Mouse (Mus musculus): Measurements from ENCODE around the gene Snx32. TPM values are rescaled to one million over a fixed set of nuclear protein-coding genes. Genes with fewer than 3 reads are reported as not detected.

The Snx32 gene
- total and polyA plus RNA-seq, 3 experiments, result 2.0 to 12.0 (median 9.8) TPM

- Histone ChIP-seq H3K4me1 (ENCODE audit: insufficient read depth, low read depth, low read length) (peaks cover 17% of the 10 kb centered on the region), H3K4me3 (ENCODE audit: low read depth, low read length) (no peak overlapping the region), H3K9me3 (replicated peaks) (no peaks in the 10 kb centered on the region), H3K36me3 (replicated peaks) (peaks cover 37% of the 10 kb centered on the region), H3K27me3 (ENCODE audit: insufficient read depth, low read length) (peaks cover 37% of the 10 kb centered on the region)
- TF ChIP-seq GATA2 (IDR thresholded peaks at IDR 0.05; ENCODE audit: borderline replicate concordance, low read depth, low read length) (no peak), POLR2AphosphoS5 (IDR thresholded peaks at IDR 0.05; ENCODE audit: insufficient replicate concordance, low read depth, low read length) (no peak), GATA1 (IDR thresholded peaks at IDR 0.05; ENCODE audit: borderline replicate concordance, low read length) (no peak), CTCF (IDR thresholded peaks at IDR 0.05; ENCODE audit: low read depth, low read length) (no peak), TAL1 (conservative IDR thresholded peaks at IDR 0.05; ENCODE audit: low read depth, low read length) (no peak)
- ATAC-seq (ENCODE audit: extremely low read depth, insufficient number of reproducible peaks, low FRiP score, poor library complexity, severe bottlenecking) (no peak), DNase-seq (ENCODE audit: low spot score) (no peak)
Observed at GRCm38 (mm10) chr19:5480016-5480415, 30.3 kb downstream of the Snx32 start.

- Histone ChIP-seq H3K4me1 (ENCODE audit: insufficient read depth, low read depth, low read length) (peaks cover 16% of the 10 kb centered on the region), H3K27me3 (ENCODE audit: insufficient read depth, low read length) (peaks cover 56% of the 10 kb centered on the region), H3K9me3 (replicated peaks) (no peaks in the 10 kb centered on the region), H3K4me3 (ENCODE audit: low read depth, low read length) (no peak overlapping the region), H3K36me3 (replicated peaks) (peaks cover 15% of the 10 kb centered on the region)
- ATAC-seq (ENCODE audit: extremely low read depth, insufficient number of reproducible peaks, low FRiP score, poor library complexity, severe bottlenecking) (no peak), DNase-seq (ENCODE audit: low spot score) (no peak)
- no peak for TF ChIP-seq GATA2 (IDR thresholded peaks at IDR 0.05; ENCODE audit: borderline replicate concordance, low read depth, low read length)
- no peak for TF ChIP-seq CTCF (IDR thresholded peaks at IDR 0.05; ENCODE audit: low read depth, low read length)
- TF ChIP-seq TAL1 (conservative IDR thresholded peaks at IDR 0.05; ENCODE audit: low read depth, low read length), result no peak
- no peak for TF ChIP-seq GATA1 (IDR thresholded peaks at IDR 0.05; ENCODE audit: borderline replicate concordance, low read length)
- TF ChIP-seq POLR2AphosphoS5 (IDR thresholded peaks at IDR 0.05; ENCODE audit: insufficient replicate concordance, low read depth, low read length), result no peak
Observed at GRCm38 (mm10) chr19:5477668-5478300, 32.6 kb downstream of the Snx32 start.

GRCm38 (mm10) chr19:5477004-5477667 is 33.2 kb downstream of the Snx32 start:
- Histone ChIP-seq H3K4me3 (ENCODE audit: low read depth, low read length) (no peak overlapping the region), H3K9me3 (replicated peaks) (no peaks in the 10 kb centered on the region), H3K4me1 (ENCODE audit: insufficient read depth, low read depth, low read length) (peaks cover 16% of the 10 kb centered on the region), H3K36me3 (replicated peaks) (peaks cover 9% of the 10 kb centered on the region), H3K27me3 (ENCODE audit: insufficient read depth, low read length) (peaks cover 56% of the 10 kb centered on the region)
- no peak for DNase-seq (ENCODE audit: low spot score)
- ATAC-seq (ENCODE audit: extremely low read depth, insufficient number of reproducible peaks, low FRiP score, poor library complexity, severe bottlenecking), result no peak
- no peak for TF ChIP-seq GATA2 (IDR thresholded peaks at IDR 0.05; ENCODE audit: borderline replicate concordance, low read depth, low read length)
- no peak for TF ChIP-seq POLR2AphosphoS5 (IDR thresholded peaks at IDR 0.05; ENCODE audit: insufficient replicate concordance, low read depth, low read length)
- no peak for TF ChIP-seq GATA1 (IDR thresholded peaks at IDR 0.05; ENCODE audit: borderline replicate concordance, low read length)
- TF ChIP-seq CTCF (IDR thresholded peaks at IDR 0.05; ENCODE audit: low read depth, low read length), result no peak
- no peak for TF ChIP-seq TAL1 (conservative IDR thresholded peaks at IDR 0.05; ENCODE audit: low read depth, low read length)

GRCm38 (mm10) chr19:5475069-5475714 is 35.1 kb downstream of the Snx32 start:
- Histone ChIP-seq H3K9me3 (replicated peaks) (no peaks in the 10 kb centered on the region), H3K27me3 (ENCODE audit: insufficient read depth, low read length) (peaks cover 59% of the 10 kb centered on the region), H3K4me3 (ENCODE audit: low read depth, low read length) (no peak overlapping the region), H3K4me1 (ENCODE audit: insufficient read depth, low read depth, low read length) (peaks cover 16% of the 10 kb centered on the region), H3K36me3 (replicated peaks) (no peaks in the 10 kb centered on the region)
- no peak for ATAC-seq (ENCODE audit: extremely low read depth, insufficient number of reproducible peaks, low FRiP score, poor library complexity, severe bottlenecking)
- no peak for TF ChIP-seq CTCF (IDR thresholded peaks at IDR 0.05; ENCODE audit: low read depth, low read length)
- no peak for TF ChIP-seq POLR2AphosphoS5 (IDR thresholded peaks at IDR 0.05; ENCODE audit: insufficient replicate concordance, low read depth, low read length)
- no peak for TF ChIP-seq TAL1 (conservative IDR thresholded peaks at IDR 0.05; ENCODE audit: low read depth, low read length)
- no peak for TF ChIP-seq GATA2 (IDR thresholded peaks at IDR 0.05; ENCODE audit: borderline replicate concordance, low read depth, low read length)
- no peak for TF ChIP-seq GATA1 (IDR thresholded peaks at IDR 0.05; ENCODE audit: borderline replicate concordance, low read length)
- DNase-seq (ENCODE audit: low spot score), result no peak

GRCm38 (mm10) chr19:5474281-5475068 is 35.9 kb downstream of the Snx32 start:
- ATAC-seq (ENCODE audit: extremely low read depth, insufficient number of reproducible peaks, low FRiP score, poor library complexity, severe bottlenecking) (no peak), DNase-seq (ENCODE audit: low spot score) (no peak)
- H3K4me3 ChIP-seq (ENCODE audit: low read depth, low read length), result peak overlapping the region; percentile 51; the same call in 1 of the 2 replicates

More at GRCm38 (mm10) chr19:5474281-5475068, 35.9 kb downstream of the Snx32 start:
- H3K27me3 ChIP-seq (ENCODE audit: insufficient read depth, low read length), result peaks cover 60% of the 10 kb centered on the region
- H3K36me3 ChIP-seq (replicated peaks), result no peaks in the 10 kb centered on the region
- no peaks in the 10 kb centered on the region for H3K9me3 ChIP-seq (replicated peaks)
- TF ChIP-seq GATA2 (IDR thresholded peaks at IDR 0.05; ENCODE audit: borderline replicate concordance, low read depth, low read length), result no peak
- no peak for TF ChIP-seq CTCF (IDR thresholded peaks at IDR 0.05; ENCODE audit: low read depth, low read length)
- TF ChIP-seq TAL1 (conservative IDR thresholded peaks at IDR 0.05; ENCODE audit: low read depth, low read length), result no peak
- no peak for TF ChIP-seq POLR2AphosphoS5 (IDR thresholded peaks at IDR 0.05; ENCODE audit: insufficient replicate concordance, low read depth, low read length)
- no peak for TF ChIP-seq GATA1 (IDR thresholded peaks at IDR 0.05; ENCODE audit: borderline replicate concordance, low read length)
- peaks cover 15% of the 10 kb centered on the region for H3K4me1 ChIP-seq (ENCODE audit: insufficient read depth, low read depth, low read length)
